Mouse (Mus musculus) bone marrow macrophage, adult 2 months (primary cell): ENCODE data around the gene Uvrag. TPM values are rescaled to one million over a fixed set of nuclear protein-coding genes. Genes with fewer than 3 reads are reported as not detected.

Source experiments
- H3K27ac ChIP-seq: 2 replicates; pipeline ENCODE4 v1.5.1; 2012; ENCODE audit warnings: low read depth, low read length; ENCODE audit not compliant: insufficient read depth
- H3K4me1 ChIP-seq: 2 replicates; pipeline ENCODE4 v1.6.1; 2012; ENCODE audit warnings: low read length; ENCODE audit not compliant: control insufficient read depth, insufficient read depth
- H3K4me3 ChIP-seq: 2 replicates; pipeline ENCODE4 v1.5.1; 2012; ENCODE audit warnings: mild to moderate bottlenecking, low read length, moderate library complexity; ENCODE audit not compliant: insufficient read depth
- CTCF ChIP-seq: IDR thresholded peaks from 2 replicates; pipeline ENCODE4 v1.5.1; 2012; ENCODE audit warnings: low read depth, mild to moderate bottlenecking, low read length, moderate library complexity
- POLR2A ChIP-seq: IDR thresholded peaks from 2 replicates; pipeline ENCODE4 v1.6.1; 2012; ENCODE audit warnings: mild to moderate bottlenecking, low read depth, low read length, borderline replicate concordance
- polyA plus RNA-seq: library from polyadenylated mRNA; stranded (reverse); fragments of >200 nt; gene quantifications from 2 replicates; pipeline ENCODE4 v1.2.4, GENCODE M21; 2012; ENCODE audit not compliant: missing spikeins, insufficient read depth, insufficient read length

The Uvrag gene
- polyA plus RNA-seq, 1 experiment, result 61.3 TPM

- Histone ChIP-seq H3K27ac (no peak overlapping the region), H3K4me3 (no peak overlapping the region), H3K4me1 (peaks cover 7% of the 10 kb centered on the region)
- no peak for TF ChIP-seq POLR2A
Observed at GRCm38 (mm10) chr7:99179271-99179670, 38.3 kb upstream of the Uvrag start.

- Histone ChIP-seq H3K27ac (no peak overlapping the region), H3K4me1 (peaks cover 12% of the 10 kb centered on the region), H3K4me3 (no peak overlapping the region)
- TF ChIP-seq POLR2A (no peak), CTCF (no peak)
Observed at GRCm38 (mm10) chr7:99177386-99177785, 36.4 kb upstream of the Uvrag start.

GRCm38 (mm10) chr7:99175666-99176065, 34.7 kb upstream of the Uvrag start:
- TF ChIP-seq POLR2A, result no peak
- no peak for TF ChIP-seq CTCF
- Histone ChIP-seq H3K4me3 (no peak overlapping the region), H3K27ac (no peak overlapping the region), H3K4me1 (peaks cover 7% of the 10 kb centered on the region)

GRCm38 (mm10) chr7:99175118-99175517, 34.2 kb upstream of the Uvrag start:
- TF ChIP-seq POLR2A (no peak), CTCF (no peak)
- Histone ChIP-seq H3K4me1 (peaks cover 7% of the 10 kb centered on the region), H3K4me3 (no peak overlapping the region), H3K27ac (no peak overlapping the region)

GRCm38 (mm10) chr7:99174006-99174405, 33.1 kb upstream of the Uvrag start:
- TF ChIP-seq CTCF, result no peak
- no peak for TF ChIP-seq POLR2A
- no peak overlapping the region for H3K27ac ChIP-seq
- peaks cover 7% of the 10 kb centered on the region for H3K4me1 ChIP-seq
- H3K4me3 ChIP-seq, result no peak overlapping the region

- peaks cover 11% of the 10 kb centered on the region for H3K4me1 ChIP-seq
- H3K4me3 ChIP-seq, result no peak overlapping the region
- TF ChIP-seq POLR2A, result no peak
- no peak for TF ChIP-seq CTCF
- no peak overlapping the region for H3K27ac ChIP-seq
Observed at GRCm38 (mm10) chr7:99172898-99173297, 32.0 kb upstream of the Uvrag start.

GRCm38 (mm10) chr7:99171730-99172463, 31.0 kb upstream of the Uvrag start:
- H3K4me3 ChIP-seq, result no peak overlapping the region
- no peak overlapping the region for H3K27ac ChIP-seq
- H3K4me1 ChIP-seq, result peaks cover 18% of the 10 kb centered on the region
- TF ChIP-seq POLR2A, result no peak
- TF ChIP-seq CTCF, result no peak

- TF ChIP-seq POLR2A, result no peak
- Histone ChIP-seq H3K27ac (no peak overlapping the region), H3K4me1 (peaks cover 18% of the 10 kb centered on the region), H3K4me3 (no peak overlapping the region)
Observed at GRCm38 (mm10) chr7:99170519-99170918, 29.6 kb upstream of the Uvrag start.

- TF ChIP-seq POLR2A, result no peak
- no peak for TF ChIP-seq CTCF
- Histone ChIP-seq H3K4me1 (peaks cover 18% of the 10 kb centered on the region), H3K4me3 (no peak overlapping the region), H3K27ac (no peak overlapping the region)
Observed at GRCm38 (mm10) chr7:99169717-99170403, 28.9 kb upstream of the Uvrag start.

GRCm38 (mm10) chr7:99168756-99169155, 27.8 kb upstream of the Uvrag start:
- Histone ChIP-seq H3K4me3 (no peak overlapping the region), H3K4me1 (peaks cover 22% of the 10 kb centered on the region), H3K27ac (no peak overlapping the region)
- TF ChIP-seq CTCF, result no peak
